Mouse (Mus musculus): Measurements from ENCODE around the gene Pex1.
"Not testable (repeated sequence)": the region's sequence is repeated elsewhere in the genome, so short reads cannot be mapped to it uniquely, and the experiment has no call there.

Pex1 gene

DNA sequence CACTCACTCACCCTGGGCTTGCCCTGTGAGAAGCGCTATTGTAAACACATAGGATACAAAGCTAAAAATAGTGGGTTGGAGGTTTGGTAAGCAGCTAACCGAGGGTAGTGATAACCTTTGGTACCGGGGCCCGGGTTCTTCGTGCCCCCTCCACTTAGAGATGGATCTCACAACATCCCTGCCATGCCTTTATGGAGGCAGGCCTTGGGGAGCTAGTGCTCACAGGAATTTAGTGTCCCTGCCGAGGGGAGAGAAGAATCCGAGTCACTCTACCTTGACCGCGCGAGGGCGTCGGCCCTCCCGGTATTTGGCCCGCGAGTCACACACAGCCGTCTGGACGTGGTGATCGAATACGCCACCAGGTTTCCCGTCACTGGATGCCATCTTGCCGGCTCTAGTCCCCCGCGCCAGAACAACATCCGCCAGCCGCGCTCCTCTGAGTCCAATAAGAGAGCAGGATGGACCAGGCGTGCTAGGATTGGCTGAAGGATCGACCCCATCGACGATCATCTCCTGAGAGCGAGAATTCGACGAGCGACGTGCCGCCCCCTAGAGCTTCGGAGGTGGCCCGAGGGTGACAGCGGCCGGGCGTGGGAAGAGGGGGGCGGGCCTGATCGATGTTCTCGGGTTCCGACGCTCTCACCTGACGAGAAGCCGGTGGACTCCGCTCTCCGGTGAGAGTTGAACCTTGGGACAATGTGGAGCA lies at the start of gene Pex1:
Gene Pex1, plus strand, starts transcription at position 374 of the 706 bp plus-strand sequence.
- peak; percentile 80 for DNase-seq (ENCODE audit: extremely low read depth, low read depth, low spot score)

DNA sequence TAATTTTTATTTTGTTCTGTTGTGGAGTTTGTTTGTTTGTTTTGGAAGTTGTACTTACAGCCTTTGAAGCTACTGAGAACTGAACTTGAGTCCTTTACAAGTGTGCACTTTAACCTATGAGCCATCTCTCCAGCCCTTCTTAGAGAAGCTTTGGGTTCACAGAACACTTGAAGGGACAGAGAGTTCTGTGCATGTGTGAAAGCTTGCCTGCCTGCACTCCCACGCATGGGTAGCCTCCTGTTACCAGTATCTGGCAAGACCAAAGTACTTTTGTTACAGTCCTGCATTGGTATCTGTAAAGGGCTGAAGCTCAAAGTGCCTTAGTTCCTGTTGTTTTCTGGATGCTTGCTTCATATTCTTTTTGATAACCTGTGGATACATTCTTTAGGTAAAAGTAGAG lies 49.6 kb upstream of the Pex1 start:
- DNase-seq (ENCODE audit: extremely low read depth, low read depth, low spot score): no peak

DNA sequence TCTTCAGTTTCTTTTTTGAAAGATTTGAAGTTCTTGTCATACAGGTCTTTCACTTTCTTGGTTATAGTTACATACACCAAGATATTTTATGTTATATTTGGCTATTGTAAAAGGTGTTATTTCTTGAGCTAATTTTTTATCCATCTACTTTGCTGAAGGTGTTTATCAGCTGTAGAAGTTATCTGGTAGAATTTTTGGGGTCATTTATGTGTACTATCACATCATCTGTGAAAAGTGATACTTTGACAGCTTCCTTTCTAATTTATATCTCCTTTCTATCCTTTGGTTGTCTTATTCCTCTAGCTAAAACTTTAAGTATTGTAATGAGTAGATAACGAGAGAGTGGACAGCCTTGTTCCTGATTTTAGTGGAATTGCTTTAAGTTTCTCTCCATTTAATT lies 44.4 kb upstream of the Pex1 start:
- no peak for DNase-seq (ENCODE audit: extremely low read depth, low read depth, low spot score)

DNA sequence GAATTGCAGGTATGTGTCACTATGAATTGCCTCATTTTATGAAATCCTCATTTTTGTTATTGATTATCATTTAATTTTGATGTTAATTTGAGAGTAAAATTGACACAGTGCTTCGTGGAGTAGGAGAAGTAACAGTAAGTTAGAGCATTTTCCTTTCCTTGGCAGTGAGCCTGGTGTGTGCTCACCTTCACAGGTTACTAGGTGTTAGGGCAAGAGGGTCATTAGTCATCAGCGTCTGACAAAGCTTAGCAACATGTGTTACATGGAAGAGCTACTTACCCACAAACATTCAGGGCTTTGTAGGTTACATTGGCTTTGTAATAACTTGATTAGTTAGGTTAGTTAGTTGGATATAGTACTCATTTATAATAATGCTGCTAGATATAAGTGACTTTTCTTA lies 41.7 kb upstream of the Pex1 start:
- peak; percentile 66 for DNase-seq (ENCODE audit: extremely low read depth, low read depth, low spot score)

DNA sequence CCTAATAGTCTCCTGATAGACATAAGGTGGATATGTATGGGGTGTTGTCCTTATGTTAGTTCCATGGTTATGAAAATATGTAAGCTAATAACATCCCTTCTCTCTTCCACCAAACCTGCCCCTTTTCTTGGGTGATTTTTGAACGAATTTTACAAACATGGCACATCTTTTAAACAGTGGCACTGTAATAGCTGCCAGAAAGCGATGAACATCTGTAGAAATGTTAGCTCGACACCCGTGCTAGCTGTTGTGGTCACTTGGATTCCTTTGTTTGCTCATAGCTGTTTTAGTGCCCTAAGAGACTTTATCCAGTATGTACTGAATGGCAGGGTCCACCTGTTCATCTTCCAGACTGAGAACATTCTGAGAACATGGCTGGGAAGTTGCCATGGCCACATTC lies 24.6 kb upstream of the Pex1 start, which contains the start of gene 1700109H08Rik:
Gene 1700109H08Rik, plus strand, starts transcription at position 301 of the 400 bp plus-strand sequence.
- DNase-seq (ENCODE audit: extremely low read depth, low read depth, low spot score): no peak

DNA sequence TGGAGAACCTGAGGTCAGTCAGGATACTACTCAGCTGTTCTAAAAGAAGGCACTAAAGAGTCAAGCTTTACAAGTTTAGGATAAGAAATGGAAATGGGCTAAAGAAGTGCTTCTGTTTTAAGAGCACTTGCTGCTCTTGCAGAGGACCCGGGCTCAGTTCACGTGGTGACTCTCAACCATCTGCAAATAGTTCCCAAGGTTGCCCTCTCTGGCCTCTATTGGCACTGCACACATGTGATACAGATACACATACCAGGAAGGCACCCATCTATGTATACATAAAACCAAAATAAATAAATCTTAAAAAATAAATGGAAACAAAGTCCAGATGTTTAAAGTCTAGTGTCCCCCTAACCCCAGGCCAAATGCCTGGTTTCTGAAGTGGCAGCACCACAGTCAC lies 21.0 kb upstream of the Pex1 start:
- DNase-seq (ENCODE audit: extremely low read depth, low read depth, low spot score): no peak

DNA sequence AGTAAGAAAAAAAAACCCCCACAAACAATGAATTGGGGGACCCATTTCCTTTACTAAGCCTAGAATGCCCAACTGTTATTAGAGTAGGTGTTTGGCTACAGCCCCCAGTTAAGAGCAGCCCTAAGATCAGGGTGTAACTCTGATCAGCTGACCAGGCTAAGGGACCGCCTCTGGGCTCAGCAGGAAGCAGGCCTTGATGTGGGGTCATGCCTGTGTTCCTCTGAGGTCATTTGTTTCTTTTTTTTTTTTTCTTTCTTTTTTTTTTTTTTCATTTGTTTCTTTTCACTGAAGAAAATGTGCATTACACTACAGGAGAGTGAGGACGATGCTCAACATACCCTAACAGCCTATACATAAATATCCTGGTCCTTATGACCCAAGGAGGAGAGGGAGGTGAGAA lies 17.9 kb upstream of the Pex1 start:
- DNase-seq (ENCODE audit: extremely low read depth, low read depth, low spot score): no peak

DNA sequence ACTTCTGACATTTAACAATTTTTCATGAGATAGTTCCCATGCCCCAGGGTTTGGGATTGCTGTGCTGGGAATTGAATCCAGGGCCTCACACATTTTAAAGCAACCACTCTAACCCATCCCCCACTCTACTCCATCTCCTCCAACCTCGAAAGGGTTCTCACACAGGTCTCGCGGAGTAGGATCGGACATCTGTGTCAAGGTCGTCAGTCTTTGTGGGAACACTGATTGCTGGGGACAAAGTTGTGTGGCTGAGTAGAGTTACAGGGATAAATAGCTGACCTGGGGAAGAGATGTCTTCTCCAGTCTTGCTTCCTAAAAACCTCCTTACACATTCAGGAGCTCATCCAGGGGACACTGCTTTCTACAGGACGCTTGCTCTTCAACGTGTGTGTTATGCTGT lies 16.8 kb upstream of the Pex1 start:
- DNase-seq (ENCODE audit: extremely low read depth, low read depth, low spot score): no peak

DNA sequence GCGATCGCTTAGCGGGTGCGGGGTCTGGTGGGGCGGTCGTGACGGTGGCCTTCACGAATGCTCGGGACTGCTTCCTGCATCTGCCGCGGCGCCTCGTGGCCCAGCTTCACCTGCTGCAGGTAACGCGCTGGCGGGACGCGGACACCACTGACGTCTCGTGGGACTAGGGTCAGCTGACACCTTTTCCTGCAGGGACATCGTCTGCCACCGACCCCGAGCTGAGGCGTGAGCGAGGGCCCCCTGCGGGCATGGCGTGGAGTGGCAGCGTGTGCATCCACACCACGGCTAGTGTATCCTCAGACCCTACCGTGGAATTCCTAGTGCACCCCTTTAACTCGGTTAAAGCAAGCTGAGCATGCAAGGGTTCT lies 517 bp downstream of the Pex1 start, which contains the start of gene Rbm48:
Gene Rbm48, minus strand, starts transcription at position 187 of the 368 bp plus-strand sequence.
- DNase-seq (ENCODE audit: extremely low read depth, low read depth, low spot score): no peak

DNA sequence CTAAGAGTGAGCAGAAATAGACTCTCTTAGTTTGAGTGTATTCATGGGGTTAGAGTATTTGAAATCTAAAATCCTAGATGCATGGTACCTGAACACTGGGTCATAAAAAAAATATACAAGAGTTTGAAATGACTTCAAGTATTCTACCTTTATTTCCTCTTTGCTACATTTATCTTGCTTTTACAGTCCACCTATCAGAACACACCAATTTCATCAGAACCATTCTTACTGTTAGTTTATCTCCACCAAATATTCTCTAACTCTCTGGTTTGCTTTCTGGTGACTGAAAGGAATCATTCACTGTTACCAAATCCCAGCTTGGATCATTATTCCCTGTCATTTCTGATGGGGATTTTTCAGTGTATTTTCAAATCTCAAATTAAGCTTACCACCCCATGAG lies 1.3 kb downstream of the Pex1 start:
- DNase-seq (ENCODE audit: extremely low read depth, low read depth, low spot score): no peak

DNA sequence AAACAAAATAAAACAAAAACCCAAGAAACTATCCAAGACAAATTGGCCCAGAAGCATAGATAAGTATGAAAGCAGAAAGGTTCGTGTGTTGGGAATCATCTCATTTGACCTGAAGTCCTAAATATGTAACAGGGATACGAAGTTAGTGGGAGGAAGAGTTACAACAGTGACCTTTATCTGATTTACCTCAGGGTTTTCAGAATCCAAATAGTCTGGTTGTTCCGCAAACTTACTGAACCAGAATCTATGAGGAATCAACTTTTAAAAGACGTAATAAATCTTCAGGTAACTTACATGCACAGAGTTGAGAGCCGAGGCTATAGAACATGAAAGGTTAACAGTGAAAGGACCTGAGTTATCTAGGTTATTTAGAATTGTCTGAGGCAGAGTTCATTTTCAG lies 2.9 kb downstream of the Pex1 start:
- DNase-seq (ENCODE audit: extremely low read depth, low read depth, low spot score): peak; percentile 93

DNA sequence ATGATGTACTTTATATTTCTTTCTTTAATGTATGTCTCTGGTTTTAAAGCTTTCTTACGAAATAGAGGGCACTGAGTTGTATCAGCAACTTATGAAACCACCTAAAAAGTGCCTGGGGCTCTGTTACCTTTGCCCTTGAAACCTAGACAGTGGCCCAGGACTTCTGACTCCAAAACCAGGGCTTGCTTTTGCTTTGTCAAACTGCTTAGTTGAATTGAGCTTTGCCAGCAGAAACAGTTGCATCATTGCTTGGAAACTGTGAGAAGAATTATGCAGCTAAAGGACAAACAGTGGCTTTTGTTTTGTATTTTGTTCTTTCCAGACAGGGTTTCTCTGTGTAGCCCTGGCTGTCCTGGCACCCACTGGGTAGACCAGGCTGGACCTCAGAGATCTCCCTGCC lies 4.4 kb downstream of the Pex1 start:
- peak; percentile 94 for DNase-seq (ENCODE audit: extremely low read depth, low read depth, low spot score)

DNA sequence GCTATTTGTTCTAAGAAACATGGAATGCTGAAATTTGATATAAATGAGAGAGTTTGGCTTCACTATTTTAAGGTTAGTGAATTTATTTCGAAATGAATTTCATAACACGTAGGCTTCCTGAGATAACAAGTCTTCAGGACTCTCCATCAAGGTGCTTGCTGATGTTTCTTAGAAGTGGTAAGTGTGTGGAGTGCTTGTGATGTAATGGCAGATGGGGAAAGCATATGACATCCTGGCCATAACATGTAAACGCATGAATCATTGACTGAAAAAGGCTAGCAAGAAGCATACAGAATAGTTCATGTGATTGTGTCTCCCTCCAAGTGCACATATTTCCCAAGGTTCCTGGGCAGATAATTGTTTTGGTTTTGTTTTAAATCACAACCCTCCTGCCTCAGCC lies 4.9 kb downstream of the Pex1 start:
- peak; percentile 56 for DNase-seq (ENCODE audit: extremely low read depth, low read depth, low spot score)

DNA sequence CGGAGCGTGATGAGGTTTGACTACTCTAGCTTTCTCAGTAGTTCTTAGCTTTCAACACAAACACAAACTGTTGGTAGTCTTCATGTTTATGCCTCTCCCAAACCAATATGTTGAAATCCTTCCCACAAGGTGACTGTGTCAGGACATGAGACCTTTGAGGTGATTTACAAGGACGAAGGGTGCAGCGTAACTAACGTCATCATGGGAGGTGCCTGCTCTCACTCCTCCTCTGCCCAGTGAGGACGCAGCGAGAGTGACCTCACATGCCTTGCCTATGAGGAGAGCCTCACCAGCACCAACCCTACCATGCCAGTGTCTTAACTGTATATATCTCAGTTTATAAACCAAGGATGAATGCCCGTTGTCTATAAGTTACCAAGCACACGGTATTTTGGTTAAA lies 11.2 kb downstream of the Pex1 start:
- DNase-seq (ENCODE audit: extremely low read depth, low read depth, low spot score): no peak

DNA sequence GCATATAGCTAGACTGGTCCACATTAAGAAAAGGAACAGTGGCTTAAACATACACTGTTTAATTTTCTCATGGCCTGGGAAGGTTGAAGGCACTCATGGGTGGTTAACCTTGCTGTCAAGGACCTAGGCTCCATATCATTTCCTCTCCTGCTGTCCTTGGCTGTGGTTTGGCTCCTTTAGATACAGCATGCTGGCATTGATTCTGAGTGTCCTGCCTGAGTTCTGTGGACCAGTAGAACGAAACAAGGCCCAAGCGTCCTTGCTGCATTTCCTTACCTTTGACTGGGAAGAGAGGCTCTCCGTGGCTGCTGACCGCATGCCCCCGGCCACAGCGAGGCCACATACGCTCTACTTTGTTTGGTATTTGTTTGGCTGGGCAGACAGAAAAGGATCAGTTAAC lies 13.4 kb downstream of the Pex1 start:
- DNase-seq (ENCODE audit: extremely low read depth, low read depth, low spot score): no peak

DNA sequence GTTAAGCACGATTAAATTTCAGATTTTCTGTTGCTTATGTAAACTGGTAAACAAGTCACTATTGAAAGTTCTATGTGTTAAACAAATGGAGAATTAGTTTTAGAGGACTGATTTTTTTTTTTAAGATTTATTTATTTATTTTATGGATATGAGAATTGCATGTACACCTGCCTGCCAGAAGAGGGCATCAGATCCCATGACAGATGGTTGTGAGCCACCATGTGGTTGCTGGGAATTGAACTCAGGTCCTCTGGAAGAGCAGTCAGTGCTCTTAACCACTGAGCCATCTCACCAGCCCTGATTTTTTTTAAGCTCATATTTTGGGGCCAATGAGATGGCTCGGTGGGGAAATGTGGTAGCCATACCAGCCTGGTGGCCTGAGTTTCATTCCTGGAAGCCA lies 16.0 kb downstream of the Pex1 start:
- not testable (repeated sequence) for DNase-seq (ENCODE audit: extremely low read depth, low read depth, low spot score)

DNA sequence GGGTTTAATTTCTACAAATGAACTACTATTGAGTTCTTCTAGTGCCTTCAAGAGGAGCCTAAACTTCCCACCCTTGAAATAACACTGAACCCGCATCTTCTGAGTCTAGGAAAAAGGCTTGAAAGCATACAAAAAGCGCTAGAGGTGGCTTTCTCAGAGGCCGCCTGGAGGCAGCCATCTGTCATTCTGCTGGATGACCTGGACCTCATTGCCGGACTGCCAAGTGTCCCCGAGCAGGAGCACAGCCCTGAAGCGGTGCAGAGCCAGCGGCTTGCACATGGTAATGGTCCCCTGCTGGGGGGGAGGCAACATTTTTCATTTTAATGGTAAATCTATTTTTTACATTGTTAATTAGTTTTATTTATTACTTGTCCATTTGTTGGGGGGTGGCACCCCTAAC lies 24.6 kb downstream of the Pex1 start:
- DNase-seq (ENCODE audit: extremely low read depth, low read depth, low spot score): no peak

DNA sequence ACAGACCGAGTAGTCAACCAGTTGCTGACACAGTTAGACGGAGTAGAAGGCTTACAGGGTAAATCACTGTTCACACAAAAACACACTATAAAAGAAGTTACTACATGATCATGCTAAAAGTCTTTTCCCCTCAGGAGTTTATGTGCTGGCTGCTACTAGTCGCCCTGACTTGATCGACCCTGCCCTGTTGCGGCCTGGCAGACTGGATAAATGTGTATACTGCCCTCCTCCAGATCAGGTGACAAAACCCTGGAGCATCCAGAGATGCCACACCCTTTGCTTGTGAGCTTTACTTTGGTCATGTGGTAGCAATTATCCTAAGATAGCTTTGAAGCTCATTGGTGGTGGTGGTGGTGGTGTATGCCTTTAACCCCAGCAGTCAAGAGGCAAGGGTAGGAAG lies 34.2 kb downstream of the Pex1 start:
- DNase-seq (ENCODE audit: extremely low read depth, low read depth, low spot score): no peak

DNA sequence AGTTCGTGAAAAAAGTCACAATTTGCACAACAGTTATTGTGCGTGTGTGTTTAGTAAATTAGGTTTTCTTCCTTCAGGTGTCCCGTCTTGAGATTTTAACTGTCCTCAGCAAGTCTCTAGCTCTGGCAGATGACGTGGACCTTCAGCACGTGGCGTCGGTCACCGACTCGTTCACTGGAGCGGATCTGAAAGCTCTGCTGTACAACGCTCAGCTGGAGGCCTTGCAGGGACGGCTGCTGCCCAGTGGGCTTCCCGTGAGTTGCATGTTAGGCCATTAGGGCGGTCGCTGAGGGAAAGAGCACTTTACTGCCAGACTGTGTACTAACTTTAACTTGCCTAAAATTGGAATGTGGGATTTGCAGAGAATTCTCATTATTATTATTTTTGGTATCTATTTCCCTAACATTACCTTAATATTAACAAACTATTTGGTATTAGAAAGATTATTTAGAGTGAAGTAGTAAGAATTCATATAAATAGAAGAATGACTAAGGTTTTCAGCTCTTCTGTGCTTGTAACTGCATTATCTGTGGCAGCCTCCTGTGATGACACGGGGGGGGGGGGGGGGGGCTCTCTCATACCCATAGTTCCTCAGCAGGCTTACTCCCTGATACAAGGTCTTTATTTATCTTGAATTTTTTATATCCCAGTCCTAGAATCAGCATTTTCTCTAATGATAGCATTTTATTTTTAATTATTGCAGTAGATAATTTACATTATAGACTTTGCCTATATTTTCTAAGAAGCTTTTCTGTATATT lies 35.8 kb downstream of the Pex1 start:
- DNase-seq (ENCODE audit: extremely low read depth, low read depth, low spot score): no peak

DNA sequence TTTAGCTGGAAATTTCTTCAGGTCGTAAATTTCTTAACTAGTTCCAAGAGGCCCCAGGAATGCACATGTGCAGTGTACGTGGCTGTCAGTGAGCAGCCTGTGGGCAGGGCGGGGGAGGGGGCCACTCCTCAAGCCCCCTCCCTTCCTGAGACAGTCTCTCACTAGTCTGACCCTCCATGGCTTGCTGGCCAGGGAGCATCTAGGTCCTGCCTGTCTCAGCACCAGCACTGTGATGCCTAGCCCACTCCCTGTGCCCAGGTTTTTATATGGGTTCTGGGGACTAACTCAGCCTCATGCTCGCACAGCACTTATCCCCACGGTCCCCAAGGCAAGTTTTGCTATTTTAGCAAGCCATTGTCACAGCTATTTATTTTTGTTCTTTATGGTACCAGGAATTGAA lies 36.4 kb downstream of the Pex1 start:
- DNase-seq (ENCODE audit: extremely low read depth, low read depth, low spot score): no peak

DNA sequence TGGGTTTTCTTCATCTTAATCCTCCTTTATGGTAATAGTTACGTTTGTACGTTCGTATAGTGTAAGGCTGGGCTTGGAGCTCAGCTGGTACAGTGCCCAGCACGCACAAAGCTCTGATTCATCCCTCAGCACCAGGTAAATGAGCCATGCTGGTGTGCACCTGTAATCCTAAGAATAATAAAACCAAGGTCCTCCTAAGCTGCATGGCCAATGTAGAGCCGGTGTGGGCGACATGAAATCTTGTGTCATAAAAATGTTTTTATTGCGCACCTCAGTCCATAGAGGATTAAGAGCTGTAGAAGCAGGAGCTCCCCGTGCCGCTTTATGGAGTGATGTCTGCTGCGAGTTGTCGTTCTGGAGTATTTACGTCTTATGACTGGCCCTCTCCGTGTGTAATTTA lies 37.4 kb downstream of the Pex1 start:
- DNase-seq (ENCODE audit: extremely low read depth, low read depth, low spot score): peak; percentile 70

DNA sequence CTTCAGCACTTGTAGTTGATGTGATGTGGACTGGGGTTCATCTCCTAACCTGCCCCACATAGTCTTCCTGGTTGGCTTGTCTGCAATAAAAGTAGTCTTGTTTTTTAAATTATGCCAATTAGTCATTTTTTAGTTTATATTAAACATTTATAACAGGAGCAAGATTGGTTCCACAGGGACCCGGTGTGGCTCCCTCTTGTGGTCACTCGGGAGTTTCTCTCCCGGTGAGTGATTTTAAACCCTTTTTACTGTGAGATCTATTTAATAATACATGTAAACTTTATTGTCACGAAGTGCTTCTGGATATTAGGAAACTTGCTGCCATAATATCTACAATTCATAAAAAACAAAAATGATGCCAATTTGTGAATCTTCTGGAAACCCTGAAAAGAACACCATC lies 38.1 kb downstream of the Pex1 start:
- no peak for DNase-seq (ENCODE audit: extremely low read depth, low read depth, low spot score)

DNA sequence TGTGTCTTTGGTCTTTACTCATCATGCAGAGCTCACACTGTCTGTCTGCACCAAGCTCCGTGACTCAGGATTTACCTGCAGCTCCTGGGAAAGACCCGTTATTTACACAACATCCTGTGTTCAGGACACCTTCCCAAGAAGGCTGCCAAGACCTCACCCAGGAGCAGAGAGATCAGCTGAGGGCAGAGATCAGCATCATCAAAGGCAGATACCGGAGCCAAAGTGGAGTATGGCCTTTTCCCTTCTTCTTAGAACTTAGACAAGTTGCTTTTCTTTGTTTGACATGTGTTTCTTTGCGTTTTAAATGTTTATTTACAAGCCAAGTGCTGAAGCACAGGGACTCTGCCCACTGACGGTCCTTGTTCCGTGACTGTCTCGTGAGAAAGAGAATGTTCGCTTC lies 39.4 kb downstream of the Pex1 start:
- DNase-seq (ENCODE audit: extremely low read depth, low read depth, low spot score): no peak
